Comparison of ENCODE assay signal across 8 mouse cellular contexts in the genomic region with DNA sequence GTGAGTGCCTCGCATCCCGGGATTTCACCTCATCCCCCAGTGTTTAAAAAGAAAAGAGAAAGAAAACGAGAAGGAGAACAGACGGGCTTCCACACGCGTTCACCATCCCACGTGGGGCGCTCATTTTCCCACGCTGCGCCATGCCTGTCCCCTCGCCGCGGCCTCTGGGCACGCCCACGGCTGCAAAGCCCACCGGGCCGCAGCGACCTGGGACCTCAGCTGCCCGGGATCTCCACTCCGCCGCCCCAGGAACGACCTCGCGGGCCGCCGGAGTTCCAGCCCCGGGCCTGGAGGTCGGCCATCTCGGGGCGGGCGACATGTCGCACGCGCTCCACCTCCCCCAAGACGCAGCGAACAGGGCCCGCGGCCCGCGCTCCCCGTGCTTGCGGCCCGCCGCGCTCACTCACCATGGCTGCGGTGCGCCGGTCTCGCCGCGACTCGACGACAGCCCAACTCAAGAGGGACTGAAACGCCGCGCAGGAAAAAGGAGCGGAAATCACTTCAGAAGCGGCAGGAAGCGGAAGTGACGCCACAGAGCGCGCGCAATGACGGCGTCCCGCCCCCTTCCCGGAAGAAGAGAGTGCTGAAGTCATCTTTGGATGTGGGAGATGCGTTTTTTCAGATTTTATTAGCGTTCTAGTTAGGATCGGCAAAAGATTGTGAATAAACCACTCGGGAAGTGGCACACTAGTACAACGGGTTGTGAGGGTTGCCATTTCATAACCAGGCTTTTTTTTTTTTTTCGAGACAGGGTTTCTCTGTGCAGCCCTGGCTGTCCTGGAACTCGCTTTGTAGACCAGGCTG. TPM values are rescaled to one million over a fixed set of nuclear protein-coding genes. Genes with fewer than 3 reads are reported as not detected.
DNase-seq lines count a peak whose midpoint lies in the region; ATAC-seq lines count a peak whose summit lies in the region.

A gene (minus strand): TSS at position 519 of the 804 bp plus-strand sequence.

- peaks cover 14% of the 10 kb centered on the region for H3K36me3 ChIP-seq in hindbrain, embryonic 12.5 days

- ATAC-seq in hindbrain, embryonic 12.5 days (ENCODE audit: low FRiP score), result peak; percentile 86

- WGBS in hindbrain, embryonic 12.5 days, result under 1% methylated on average over 73 of the region's 74 CpGs

- H3K4me2 ChIP-seq in hindbrain, embryonic 12.5 days (replicated peaks), result peak within 1 kb of the TSS; percentile 93

- H3K4me1 ChIP-seq in hindbrain, embryonic 12.5 days, result peaks cover 18% of the 10 kb centered on the region

- peak within 1 kb of the TSS; percentile 94 for H3K4me3 ChIP-seq in hindbrain, embryonic 12.5 days

- peak; percentile 95 for DNase-seq in MN1 (ENCODE audit: low spot score)
- DNase-seq in cerebellum, adult 9-11 months, result peak; percentile 91
- peak; percentile 81 to 91 for DNase-seq in frontal cortex, postnatal 10 days (ENCODE audit: low spot score in 2 of 2)
- peak; percentile 88 to 95 for DNase-seq in layer of hippocampus, postnatal 14 days (ENCODE audit: low spot score in 2 of 2)
- DNase-seq in lung, postnatal 14 days, result peak; percentile 95
- DNase-seq in retina, adult 2 months (ENCODE audit: low read depth, low spot score), result peak; percentile 72
- DNase-seq in thymus, postnatal 36 days, result peak; percentile 91 to 92

- H3K9ac ChIP-seq in hindbrain, embryonic 12.5 days, result peak within 1 kb of the TSS; percentile 87

- H3K27me3 ChIP-seq in hindbrain, embryonic 12.5 days, result 0 out of 2 replicates have a peak, but pooled peaks cover 3% of the 10 kb centered on the region

- H3K27ac ChIP-seq in hindbrain, embryonic 12.5 days, result peak within 1 kb of the TSS; percentile 83

- H3K9me3 ChIP-seq in hindbrain, embryonic 12.5 days (replicated peaks), result no peaks in the 10 kb centered on the region

RNA-seq across cellular contexts. Expression of the gene that starts here (rescaled TPM):
- 169 and 192 TPM in 2 replicates for polyA plus RNA-seq in hindbrain, embryonic 12.5 days (2016; fragmentation: Nextera tagmentation; extraction: Ambion mirVana)
- total RNA-seq in layer of hippocampus, postnatal 14 days (2021), result 10 to 100 TPM; 93.0 to 98.4 TPM

Comparison
In these comparisons a context has a peak if more than half of its experiments do, and no peak if none do; other contexts are left out.
1. Peak in every context shown above with its lines: DNase-seq, ATAC-seq, H3K4me3 ChIP-seq and H3K27ac ChIP-seq.